Comparison of ENCODE assay signal across 10 mouse cellular contexts in the genomic region with DNA sequence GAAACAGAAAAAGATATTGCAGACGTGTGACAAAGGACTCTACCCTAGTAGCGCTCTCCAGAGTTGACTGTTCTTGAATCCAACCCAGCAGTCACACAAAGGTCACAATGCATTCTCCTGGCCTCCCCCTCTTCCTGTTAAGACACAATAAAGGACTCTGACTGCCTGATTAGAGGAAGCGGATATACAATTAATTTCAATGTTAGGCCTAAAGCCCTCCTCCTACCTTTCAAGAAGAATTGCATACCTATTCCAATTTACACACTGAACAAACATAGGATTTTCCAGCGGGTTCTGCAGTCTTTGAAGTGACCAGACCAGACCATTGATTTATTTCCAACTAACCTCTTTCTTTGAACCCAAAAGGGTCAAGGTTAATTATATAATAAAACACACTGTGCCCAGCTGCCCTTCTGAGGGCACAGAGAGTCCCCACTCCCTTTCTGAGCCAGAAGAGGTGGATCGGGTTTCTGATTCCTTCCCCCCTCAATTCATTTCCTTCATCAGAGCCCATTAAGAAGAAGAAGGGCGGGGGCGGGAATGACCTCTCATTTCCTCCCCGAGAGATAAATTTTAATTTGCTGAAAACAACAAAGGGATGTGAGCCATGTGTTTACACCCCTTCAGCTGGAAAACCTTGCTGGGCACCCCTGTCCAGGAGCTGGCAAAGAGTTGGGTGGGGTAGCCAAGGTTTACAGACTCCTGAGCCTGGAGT. TPM values are rescaled to one million over a fixed set of nuclear protein-coding genes. Genes with fewer than 3 reads are reported as not detected.
DNase-seq lines count a peak whose midpoint lies in the region; ATAC-seq lines count a peak whose summit lies in the region.
"Had no signal": no experiment of that assay in that cellular context is flagged by ENCODE, and none has a peak within 500 bp of the region (broad histone marks: within the 10 kb centered on the region; RNA-seq: fewer than 3 reads in every experiment).

No protein-coding gene starts in this region.

- H3K4me3 ChIP-seq in forebrain, embryonic 10.5 days = peak overlapping the region; percentile 21
- no peak overlapping the region for H3K4me3 ChIP-seq in forebrain, embryonic 15.5 days
- H3K4me3 ChIP-seq in kidney, embryonic 16.5 days (ENCODE audit: low read length) = no peak overlapping the region
- H3K4me3 ChIP-seq in limb, embryonic 10.5 days = peak overlapping the region; percentile 28

- H3K27ac ChIP-seq in forebrain, embryonic 10.5 days = peak overlapping the region; percentile 82
- H3K27ac ChIP-seq in forebrain, embryonic 15.5 days (replicated peaks) = no peak overlapping the region
- peak overlapping the region; percentile 45 for H3K27ac ChIP-seq in kidney, embryonic 16.5 days (ENCODE audit: low read length)
- H3K27ac ChIP-seq in limb, embryonic 10.5 days = peak overlapping the region; percentile 86
- H3K27ac ChIP-seq: macrophage had no signal

- H3K9me3 ChIP-seq in forebrain, embryonic 10.5 days = no peaks in the 10 kb centered on the region
- H3K9me3 ChIP-seq in forebrain, embryonic 15.5 days = no peaks in the 10 kb centered on the region
- no peaks in the 10 kb centered on the region for H3K9me3 ChIP-seq in kidney, embryonic 16.5 days (ENCODE audit: low read length)
- no peaks in the 10 kb centered on the region for H3K9me3 ChIP-seq in limb, embryonic 10.5 days (replicated peaks)

- H3K27me3 ChIP-seq in forebrain, embryonic 10.5 days (ENCODE audit: poor library complexity, severe bottlenecking) = no peaks in the 10 kb centered on the region
- no peaks in the 10 kb centered on the region for H3K27me3 ChIP-seq in forebrain, embryonic 15.5 days
- H3K27me3 ChIP-seq in kidney, embryonic 16.5 days (ENCODE audit: insufficient read depth, low read length) = no peaks in the 10 kb centered on the region
- H3K27me3 ChIP-seq in limb, embryonic 10.5 days (ENCODE audit: low read depth, poor library complexity, severe bottlenecking) = no peaks in the 10 kb centered on the region

- peaks cover 2% of the 10 kb centered on the region for H3K36me3 ChIP-seq in forebrain, embryonic 10.5 days (replicated peaks)
- H3K36me3 ChIP-seq in forebrain, embryonic 15.5 days = no peaks in the 10 kb centered on the region
- no peaks in the 10 kb centered on the region for H3K36me3 ChIP-seq in kidney, embryonic 16.5 days (ENCODE audit: insufficient read depth, low read length)
- H3K36me3 ChIP-seq in limb, embryonic 10.5 days = no peaks in the 10 kb centered on the region

- no peak overlapping the region for H3K9ac ChIP-seq in forebrain, embryonic 15.5 days (replicated peaks)
- no peak overlapping the region for H3K9ac ChIP-seq in kidney, embryonic 16.5 days (replicated peaks; ENCODE audit: low read length)

- no peak for ATAC-seq in forebrain, embryonic 15.5 days (replicated peaks)
- 0 out of 2 replicates have a peak, but pooled peaks have one; percentile 11 for ATAC-seq in kidney, embryonic 16.5 days (ENCODE audit: low FRiP score, low TSS enrichment)

- WGBS in forebrain, embryonic 10.5 days = 6% methylated on average over 8 of the region's 8 CpGs
- 20% methylated on average over 8 of the region's 8 CpGs for WGBS in forebrain, embryonic 15.5 days
- 12% methylated on average over 8 of the region's 8 CpGs for WGBS in kidney, embryonic 16.5 days
- 7% methylated on average over 8 of the region's 8 CpGs for WGBS in limb, embryonic 10.5 days

- no peak overlapping the region for H3K4me2 ChIP-seq in forebrain, embryonic 15.5 days (replicated peaks)
- H3K4me2 ChIP-seq in kidney, embryonic 16.5 days (replicated peaks; ENCODE audit: low read depth, low read length) = no peak overlapping the region

- peaks cover 79% of the 10 kb centered on the region for H3K4me1 ChIP-seq in forebrain, embryonic 10.5 days
- peaks cover 25% of the 10 kb centered on the region for H3K4me1 ChIP-seq in forebrain, embryonic 15.5 days
- H3K4me1 ChIP-seq in kidney, embryonic 16.5 days (ENCODE audit: insufficient read depth, low read length) = peaks cover 39% of the 10 kb centered on the region
- peaks cover 85% of the 10 kb centered on the region for H3K4me1 ChIP-seq in limb, embryonic 10.5 days

- peak; percentile 54 for DNase-seq in forebrain, embryonic 10.5 days (ENCODE audit: extremely low spot score, low spot score)
- no peak for DNase-seq in kidney, postnatal 25 days
- peak; percentile 69 for DNase-seq in R1 (ENCODE audit: low read depth, low spot score)
- peak; percentile 67 for DNase-seq in limb, embryonic 10.5 days (ENCODE audit: low spot score)
- DNase-seq in thymus, adult 18-20 months = no peak
- DNase-seq in thymus, postnatal 0 days (ENCODE audit: low spot score) = no peak
- DNase-seq: cerebellum, adult 8-10 months had no signal

RNA-seq across cellular contexts. Expression of gene Parp16, which starts 3.2 kb away (rescaled TPM):
- polyA plus RNA-seq in forebrain, embryonic 10.5 days (2016; fragmentation: Nextera tagmentation; extraction: Ambion mirVana) = 7.0 and 8.5 TPM in 2 replicates
- 4.9 and 5.1 TPM in 2 replicates for polyA plus RNA-seq in forebrain, embryonic 15.5 days (2015; fragmentation: Nextera tagmentation; extraction: Ambion mirVana)
- 7.4 and 8.6 TPM in 2 replicates for polyA plus RNA-seq in kidney, embryonic 16.5 days (2015; fragmentation: Nextera tagmentation; extraction: Ambion mirVana)
- 8.7 and 9.0 TPM in 2 replicates for polyA plus RNA-seq in limb, embryonic 10.5 days (2016; fragmentation: Nextera tagmentation; extraction: Ambion mirVana)
- 6.0 and 7.3 TPM in 2 replicates for polyA plus RNA-seq in thymus, postnatal 0 days (2015; fragmentation: Nextera tagmentation; extraction: Ambion mirVana)

RNA-seq across cellular contexts. Expression of gene Igdcc3, which starts 50.9 kb away (rescaled TPM):
- polyA plus RNA-seq in forebrain, embryonic 10.5 days (2016; fragmentation: Nextera tagmentation; extraction: Ambion mirVana) = 208 and 246 TPM in 2 replicates
- 9.6 and 9.8 TPM in 2 replicates for polyA plus RNA-seq in forebrain, embryonic 15.5 days (2015; fragmentation: Nextera tagmentation; extraction: Ambion mirVana)
- polyA plus RNA-seq in kidney, embryonic 16.5 days (2015; fragmentation: Nextera tagmentation; extraction: Ambion mirVana) = 3.2 and 3.3 TPM in 2 replicates
- 230 and 420 TPM in 2 replicates for polyA plus RNA-seq in limb, embryonic 10.5 days (2016; fragmentation: Nextera tagmentation; extraction: Ambion mirVana)
- 0.09 TPM in 1 of 2 replicates, not detected in the other for polyA plus RNA-seq in thymus, postnatal 0 days (2015; fragmentation: Nextera tagmentation; extraction: Ambion mirVana)
- polyA plus RNA-seq: macrophage had no signal

Comparison
In these comparisons a context has a peak if more than half of its experiments do, and no peak if none do; other contexts are left out.
1. H3K4me3 ChIP-seq: peak in forebrain, embryonic 10.5 days (single experiment) and limb, embryonic 10.5 days (single experiment); none in forebrain, embryonic 15.5 days (single experiment) and kidney, embryonic 16.5 days (single experiment).
2. RNA of gene Igdcc3, which starts 50.9 kb away (polyA plus RNA-seq): 230 to 420 TPM in limb, embryonic 10.5 days and 208 to 246 TPM in forebrain, embryonic 10.5 days; 9.6 to 9.8 TPM in forebrain, embryonic 15.5 days, 3.2 to 3.3 TPM in kidney, embryonic 16.5 days and 0.09 TPM in thymus, postnatal 0 days; every median in the first group is over 10 times any median in the second.
3. DNase-seq: peak in forebrain, embryonic 10.5 days (single experiment), R1 (single experiment) and limb, embryonic 10.5 days (single experiment); none in kidney, postnatal 25 days (0 of 2), thymus, adult 18-20 months (0 of 2) and thymus, postnatal 0 days (single experiment).